Mouse (Mus musculus) kidney, postnatal 0 days (tissue): ENCODE results near the gene Trex2. TPM values are rescaled to one million over a fixed set of nuclear protein-coding genes. Genes with fewer than 3 reads are reported as not detected.
A peak's percentile ranks its signal among the peaks of the same experiment; 100 is the strongest.

ENCODE experiments used
- ATAC-seq: fragments of 200-750 bp; cut with Nextera tagmentation; replicated peaks from 2 replicates; pipeline ENCODE4 v1.8.0; 2017; ENCODE audit warnings: low read depth, moderate number of reproducible peaks, moderate TSS enrichment, moderate library complexity; ENCODE audit not compliant: low FRiP score
- DNase-seq: peaks from one replicate; pipeline ENCODE4 v3.0.0-alpha.2; 2016; ENCODE audit warnings: low spot score
- H3K27ac ChIP-seq: fragments of 300-500 bp; sonication (generic); 2 replicates; pipeline ENCODE4 v1.5.1; 2014; ENCODE audit warnings: mild to moderate bottlenecking
- H3K27me3 ChIP-seq: fragments of 300-500 bp; sonication (generic); 2 replicates; pipeline ENCODE4 v1.6.1; 2014; ENCODE audit warnings: low read length, mixed read lengths; ENCODE audit not compliant: insufficient read depth
- H3K36me3 ChIP-seq: fragments of 300-500 bp; sonication (generic); 2 replicates; pipeline ENCODE4 v1.6.1; 2014; ENCODE audit warnings: low read length, mixed read lengths; ENCODE audit not compliant: insufficient read depth
- H3K4me1 ChIP-seq: fragments of 300-500 bp; sonication (generic); replicated peaks from 2 replicates; pipeline ENCODE4 v1.6.1; 2014; ENCODE audit warnings: antibody characterized with exemption, low read length, mixed read lengths; ENCODE audit not compliant: insufficient read depth
- H3K4me2 ChIP-seq: fragments of 300-500 bp; sonication (generic); 2 replicates; pipeline ENCODE4 v1.6.1; 2014; ENCODE audit warnings: mild to moderate bottlenecking, low read length, moderate library complexity, mixed read lengths
- H3K4me3 ChIP-seq: fragments of 300-500 bp; sonication (generic); replicated peaks from 2 replicates; pipeline ENCODE4 v1.5.1; 2014; ENCODE audit warnings: low read depth, low read length
- H3K9ac ChIP-seq: fragments of 300-500 bp; sonication (generic); 2 replicates; pipeline ENCODE4 v1.6.1; 2014; ENCODE audit warnings: low read depth, low read length
- H3K9me3 ChIP-seq: fragments of 300-500 bp; sonication (generic); replicated peaks from 2 replicates; pipeline ENCODE4 v1.6.1; 2016; ENCODE audit warnings: low read length, inconsistent platforms, mixed read lengths
- CTCF ChIP-seq: IDR thresholded peaks from 2 replicates; pipeline ENCODE4 v1.5.1; 2016; ENCODE audit warnings: antibody characterized with exemption, low read depth, mild to moderate bottlenecking, moderate library complexity
- WGBS: fragments of 180-500 bp; shearing (Covaris S2); extraction: QIAGEN DNeasy Blood & Tissue Kit; methylation state at CpG from one replicate; pipeline ENCODE4 v1.1.7; 2014; 5-methylcytosine and 5-hydroxymethylcytosine counted together
- polyA plus RNA-seq: library from polyadenylated mRNA; unstranded; fragments of >200 nt; fragmentation: Nextera tagmentation; extraction: Ambion mirVana; gene quantifications from 2 replicates; pipeline ENCODE4 v1.2.1, GENCODE M21; 2015

The Trex2 gene
- polyA plus RNA-seq, 1 experiment from 2014 or later: 0.12 TPM

DNA sequence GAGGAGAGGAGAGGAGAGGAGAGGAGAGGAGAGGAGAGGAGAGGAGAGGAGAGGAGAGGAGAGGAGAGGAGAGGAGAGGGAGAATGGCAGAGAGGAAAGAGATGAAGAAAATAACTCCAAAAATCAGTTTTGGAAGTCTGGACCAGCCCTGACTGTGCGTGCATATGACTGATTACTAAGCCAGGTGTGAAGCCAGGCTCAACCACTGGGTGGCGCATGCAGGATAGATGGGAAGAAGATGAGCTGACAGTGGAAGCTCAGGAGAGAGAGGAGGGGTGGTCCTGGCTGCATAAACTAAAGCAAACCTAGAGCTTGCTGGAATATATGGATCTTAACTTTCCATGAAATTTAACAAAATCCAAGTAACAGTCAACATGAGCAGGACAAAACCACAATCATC lies 16.8 kb upstream of the Trex2 start:
- TF ChIP-seq CTCF: peak; percentile 70
- ATAC-seq (no peak), DNase-seq (peak; percentile 37)

DNA sequence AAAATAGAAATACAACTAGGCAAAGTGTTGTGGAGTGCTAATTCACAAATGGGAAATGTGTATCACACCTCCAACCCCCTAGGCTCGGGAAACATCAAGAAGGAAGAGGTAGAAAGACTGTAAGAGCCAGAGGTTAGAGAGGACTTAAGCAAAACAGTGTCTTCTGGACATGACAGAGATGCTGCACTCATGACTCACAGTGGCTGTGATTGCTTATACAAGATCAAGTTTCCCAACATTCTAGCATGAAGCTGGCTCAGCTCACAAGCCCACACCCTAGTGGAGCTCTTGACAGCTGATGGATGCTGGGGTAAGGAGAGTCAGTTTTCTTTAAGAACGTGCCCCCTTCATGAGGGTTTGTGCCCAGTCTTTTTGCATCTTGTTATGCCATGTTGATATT lies 6.3 kb upstream of the Trex2 start:
- H3K4me1 ChIP-seq: no peaks in the 10 kb centered on the region
- H3K27me3 ChIP-seq: no peaks in the 10 kb centered on the region
- H3K9me3 ChIP-seq: no peaks in the 10 kb centered on the region
- no peak overlapping the region for H3K4me3 ChIP-seq
- WGBS: 42% methylated on average over 2 of the region's 2 CpGs
- no peaks in the 10 kb centered on the region for H3K36me3 ChIP-seq
- H3K27ac ChIP-seq: no peak overlapping the region
- TF ChIP-seq CTCF: no peak
- no peak overlapping the region for H3K4me2 ChIP-seq
- H3K9ac ChIP-seq: no peak overlapping the region
- no peak for ATAC-seq
- peak; percentile 2 for DNase-seq

More for the DNA sequence above, 16.8 kb upstream of the Trex2 start:
- Histone ChIP-seq H3K4me3 (no peak overlapping the region), H3K36me3 (0 out of 2 replicates have a peak, but pooled peaks cover 4% of the 10 kb centered on the region), H3K4me2 (no peak overlapping the region), H3K4me1 (no peaks in the 10 kb centered on the region), H3K27ac (no peak overlapping the region), H3K9me3 (no peaks in the 10 kb centered on the region), H3K27me3 (no peaks in the 10 kb centered on the region), H3K9ac (no peak overlapping the region)
- WGBS: 31% methylated on average over 2 of the region's 2 CpGs

DNA sequence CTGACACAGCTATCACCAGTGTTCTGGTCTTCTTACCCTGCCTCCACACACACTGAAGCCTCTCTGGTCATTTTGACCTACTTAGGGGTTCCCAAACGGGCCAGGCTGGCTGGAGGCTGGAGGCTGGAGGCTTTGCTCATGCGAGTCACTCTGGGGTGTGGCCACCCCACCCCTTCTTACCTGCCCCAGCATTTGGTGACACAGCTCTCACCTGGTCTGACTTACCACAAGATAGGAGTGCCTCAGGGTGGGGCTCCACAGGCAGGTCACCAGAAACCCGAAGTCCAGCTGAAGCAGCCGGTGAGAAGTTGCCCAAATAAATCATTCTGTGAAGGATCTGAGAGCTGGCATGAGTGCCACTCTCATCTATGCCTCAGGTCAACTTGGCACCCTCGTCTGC lies 2.3 kb downstream of the Trex2 start:
- Histone ChIP-seq H3K9me3 (no peaks in the 10 kb centered on the region), H3K27me3 (no peaks in the 10 kb centered on the region), H3K9ac (no peak overlapping the region), H3K4me3 (no peak overlapping the region), H3K4me1 (no peaks in the 10 kb centered on the region), H3K4me2 (no peak overlapping the region), H3K36me3 (no peaks in the 10 kb centered on the region), H3K27ac (no peak overlapping the region)
- 68% methylated on average over 5 of the region's 5 CpGs for WGBS
- no peak for DNase-seq
- ATAC-seq: no peak
- TF ChIP-seq CTCF: no peak

DNA sequence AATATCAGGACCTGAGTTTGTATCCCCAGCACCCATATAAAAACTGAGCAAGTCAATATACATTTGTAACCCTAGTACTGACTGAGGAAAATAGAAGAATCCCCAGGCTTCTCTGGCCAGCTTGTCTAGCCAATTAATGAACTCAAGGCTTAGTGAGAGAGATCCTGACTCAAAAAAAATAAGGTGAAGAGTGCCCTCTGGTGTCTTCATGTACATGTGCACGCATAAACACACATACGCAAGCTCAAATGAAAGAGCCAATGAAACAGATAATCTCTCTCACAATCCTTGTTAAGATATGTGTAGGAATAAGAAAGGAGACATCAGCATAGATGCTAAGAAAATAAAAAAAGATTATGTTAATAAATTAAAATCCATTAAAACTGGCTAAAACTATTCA lies 5.1 kb downstream of the Trex2 start:
- no peaks in the 10 kb centered on the region for H3K36me3 ChIP-seq
- H3K4me3 ChIP-seq: no peak overlapping the region
- no peak overlapping the region for H3K27ac ChIP-seq
- peak; percentile 52 for TF ChIP-seq CTCF
- H3K9me3 ChIP-seq: no peaks in the 10 kb centered on the region
- no peaks in the 10 kb centered on the region for H3K4me1 ChIP-seq
- H3K9ac ChIP-seq: no peak overlapping the region
- ATAC-seq (no peak), DNase-seq (peak; percentile 18)
- H3K4me2 ChIP-seq: no peak overlapping the region
- WGBS: 89% methylated on average over 2 of the region's 2 CpGs
- no peaks in the 10 kb centered on the region for H3K27me3 ChIP-seq

DNA sequence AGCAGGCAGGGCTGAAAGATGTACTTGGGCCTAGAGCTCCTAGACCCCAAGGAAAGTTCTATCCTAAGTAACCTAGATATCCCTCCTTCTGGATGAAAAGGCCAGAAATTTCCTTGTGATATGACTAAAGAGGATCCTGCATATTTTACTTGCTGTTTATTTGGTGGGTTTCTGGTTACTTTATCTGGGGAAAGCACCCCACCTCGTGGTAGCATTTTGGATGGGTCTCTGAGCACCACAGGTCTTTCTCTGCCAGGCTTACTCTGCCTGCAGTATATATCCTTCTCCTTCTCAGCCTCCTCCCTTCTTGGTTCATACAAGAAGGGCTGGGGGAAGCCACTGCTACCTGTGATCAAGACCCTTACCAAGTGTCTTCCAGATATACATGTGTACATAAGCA lies 22.4 kb downstream of the Trex2 start:
- H3K27ac ChIP-seq: no peak overlapping the region
- H3K27me3 ChIP-seq: no peaks in the 10 kb centered on the region
- no peak overlapping the region for H3K9ac ChIP-seq
- 32% methylated on average over 1 of the region's 1 CpGs for WGBS
- TF ChIP-seq CTCF: peak; percentile 36; the same call in 1 of the 2 replicates
- H3K4me1 ChIP-seq: no peaks in the 10 kb centered on the region
- H3K4me2 ChIP-seq: no peak overlapping the region
- no peaks in the 10 kb centered on the region for H3K36me3 ChIP-seq
- no peaks in the 10 kb centered on the region for H3K9me3 ChIP-seq
- DNase-seq (peak; percentile 3), ATAC-seq (no peak)
- H3K4me3 ChIP-seq: no peak overlapping the region

DNA sequence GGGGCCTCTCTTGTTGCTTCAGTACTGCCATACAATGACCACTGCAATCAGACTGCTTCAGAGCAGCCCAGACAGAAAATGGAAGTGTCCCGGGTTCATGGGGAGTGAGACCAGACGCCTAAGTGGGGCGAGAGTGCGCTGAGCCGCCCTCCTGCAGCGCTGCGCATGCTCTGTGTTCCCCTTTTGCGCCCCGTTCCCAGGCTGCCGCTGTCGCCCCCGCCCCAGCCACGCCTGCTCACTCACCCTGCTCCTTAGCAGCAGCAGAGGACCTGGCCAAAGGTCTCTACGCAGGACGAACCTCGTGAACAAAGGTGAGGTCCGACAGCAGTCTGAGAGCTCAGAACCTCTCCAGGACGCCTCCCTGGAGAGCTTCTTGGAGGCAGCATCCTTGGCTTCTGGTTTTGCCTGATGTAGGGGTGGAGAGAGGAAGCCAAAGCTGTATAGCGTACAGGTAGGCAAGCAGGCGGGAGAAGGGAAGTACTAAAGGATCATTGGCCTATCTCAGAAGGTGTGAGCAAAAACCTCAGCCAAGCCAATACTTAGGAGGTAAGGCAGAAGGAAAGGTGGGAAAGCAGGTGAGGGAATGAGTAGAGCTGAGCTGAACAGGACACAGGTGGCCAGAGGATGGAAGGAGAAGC lies 24.1 kb downstream of the Trex2 start, which contains the start of gene Zfp92:
Gene Zfp92, plus strand, starts transcription at position 217 of the 638 bp plus-strand sequence.
- TF ChIP-seq CTCF: no peak
- Histone ChIP-seq H3K9me3 (no peaks in the 10 kb centered on the region), H3K4me1 (no peaks in the 10 kb centered on the region), H3K9ac (no peak within 1 kb of the TSS), H3K36me3 (no peaks in the 10 kb centered on the region), H3K4me2 (peak within 1 kb of the TSS; percentile 52), H3K27ac (no peak within 1 kb of the TSS), H3K4me3 (peak within 1 kb of the TSS; percentile 16), H3K27me3 (no peaks in the 10 kb centered on the region)
- DNase-seq (peak; percentile 0), ATAC-seq (no peak)
- 28% methylated on average over 20 of the region's 20 CpGs for WGBS

DNA sequence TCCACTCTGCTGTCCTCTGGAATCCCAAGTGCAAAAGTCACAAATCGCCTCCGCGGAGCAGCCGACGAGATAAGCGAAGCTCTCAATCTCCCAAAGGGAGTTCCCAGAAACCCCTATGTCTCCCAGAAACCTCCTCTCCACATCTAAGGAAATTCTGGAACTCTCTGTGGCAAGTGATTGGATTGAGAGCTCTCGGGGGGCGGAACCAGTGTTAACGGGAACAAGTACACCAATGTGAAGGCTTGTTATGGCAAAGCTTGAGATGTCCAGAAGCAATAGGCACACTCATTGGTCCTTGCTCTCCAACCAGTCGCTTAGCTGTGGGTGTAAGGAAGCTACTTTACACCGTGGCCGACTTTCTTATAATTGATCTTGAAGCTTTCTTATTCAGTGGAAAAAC lies 33.5 kb downstream of the Trex2 start:
- ATAC-seq: no peak

More for the DNA sequence above, 33.5 kb downstream of the Trex2 start:
- Histone ChIP-seq H3K4me2 (no peak overlapping the region), H3K9ac (no peak overlapping the region), H3K4me1 (no peaks in the 10 kb centered on the region), H3K27ac (no peak overlapping the region), H3K9me3 (no peaks in the 10 kb centered on the region), H3K36me3 (no peaks in the 10 kb centered on the region), H3K27me3 (no peaks in the 10 kb centered on the region), H3K4me3 (no peak overlapping the region)
- TF ChIP-seq CTCF: no peak
- no peak for DNase-seq
- 92% methylated on average over 12 of the region's 12 CpGs for WGBS
